Mouse (Mus musculus) CD8-positive naive resting alpha-beta T cell, adult 2 months (primary cell): ENCODE results near the gene R3hcc1l.

ENCODE experiments used
- DNase-seq, 2 experiments: peaks; one replicate each; pipeline ENCODE4 v3.0.0; 2022; ENCODE audit warnings: low read depth in 2 of 2, low spot score in 2 of 2

R3hcc1l gene

GRCm38 (mm10) chr19:42597286-42597685, 78.7 kb downstream of the R3hcc1l start:
- no peak for DNase-seq

- no peak for DNase-seq
Measured at GRCm38 (mm10) chr19:42597896-42598295, 79.3 kb downstream of the R3hcc1l start.

- DNase-seq: no peak
Measured at GRCm38 (mm10) chr19:42599891-42600290, 81.3 kb downstream of the R3hcc1l start.

- no peak for DNase-seq
Measured at GRCm38 (mm10) chr19:42600591-42600990, 82.0 kb downstream of the R3hcc1l start.

GRCm38 (mm10) chr19:42601445-42601844, 82.9 kb downstream of the R3hcc1l start:
- DNase-seq: no peak

- DNase-seq: no peak
Measured at GRCm38 (mm10) chr19:42602041-42602440, 83.5 kb downstream of the R3hcc1l start.

GRCm38 (mm10) chr19:42602576-42602975, 84.0 kb downstream of the R3hcc1l start:
- DNase-seq: no peak

GRCm38 (mm10) chr19:42608082-42608481, 89.5 kb downstream of the R3hcc1l start:
- DNase-seq: no peak

GRCm38 (mm10) chr19:42609716-42610115, 91.2 kb downstream of the R3hcc1l start:
- DNase-seq: no peak

- no peak for DNase-seq
Measured at GRCm38 (mm10) chr19:42611746-42612145, 93.2 kb downstream of the R3hcc1l start.

GRCm38 (mm10) chr19:42612654-42613053, 94.1 kb downstream of the R3hcc1l start, which contains the start of gene Loxl4:
Gene Loxl4 (minus strand): TSS chr19:42612813.
- DNase-seq: no peak

GRCm38 (mm10) chr19:42613116-42613515, 94.6 kb downstream of the R3hcc1l start:
- no peak for DNase-seq

- DNase-seq: no peak
Measured at GRCm38 (mm10) chr19:42613647-42614225, 95.2 kb downstream of the R3hcc1l start.

GRCm38 (mm10) chr19:42628068-42628467, 109.5 kb downstream of the R3hcc1l start:
- no peak for DNase-seq

GRCm38 (mm10) chr19:42631541-42631961, 113.0 kb downstream of the R3hcc1l start:
- DNase-seq: no peak

GRCm38 (mm10) chr19:42632301-42632700, 113.7 kb downstream of the R3hcc1l start:
- no peak for DNase-seq

GRCm38 (mm10) chr19:42633650-42634049, 115.1 kb downstream of the R3hcc1l start:
- DNase-seq: no peak

- no peak for DNase-seq
Measured at GRCm38 (mm10) chr19:42636631-42637030, 118.1 kb downstream of the R3hcc1l start.

GRCm38 (mm10) chr19:42638604-42639481, 120.3 kb downstream of the R3hcc1l start:
- DNase-seq: no peak

GRCm38 (mm10) chr19:42639544-42639943, 121.0 kb downstream of the R3hcc1l start:
- DNase-seq: no peak

GRCm38 (mm10) chr19:42640211-42640610, 121.7 kb downstream of the R3hcc1l start:
- DNase-seq: no peak
